Mouse (Mus musculus): ENCODE data around the gene Tspan12. TPM values are rescaled to one million over a fixed set of nuclear protein-coding genes. Genes with fewer than 3 reads are reported as not detected.
"Not testable (repeated sequence)": the region's sequence is repeated elsewhere in the genome, so short reads cannot be mapped to it uniquely, and the experiment has no call there.

Tspan12 gene
- 19.5 and 20.2 TPM in 2 replicates for polyA plus RNA-seq (2015; fragmentation: Nextera tagmentation; extraction: Ambion mirVana)

DNA sequence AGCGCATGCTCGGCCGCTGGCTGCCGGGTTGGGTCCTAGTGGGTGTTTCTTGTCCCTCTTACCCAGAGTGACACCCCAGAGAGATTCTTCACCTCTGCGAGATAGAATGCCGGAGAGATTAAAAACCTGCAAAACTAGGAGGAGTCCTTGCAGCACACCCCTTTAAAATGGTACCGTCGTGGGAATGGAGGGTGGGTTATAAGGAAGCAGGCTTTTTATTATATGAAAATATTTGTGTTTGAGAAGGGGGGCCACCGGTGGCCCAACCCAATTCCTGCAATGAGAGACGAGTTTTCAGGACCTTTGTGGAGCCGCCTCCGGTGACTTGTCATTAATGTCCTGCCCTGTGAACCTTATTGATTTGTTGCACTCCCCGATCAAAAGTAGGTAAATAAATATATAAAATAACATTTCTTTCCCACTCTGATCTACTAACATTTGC is at the start of gene Tspan12:
Gene Tspan12, minus strand, starts transcription at position 172 of the 442 bp plus-strand sequence.
- 4% methylated on average over 13 of the region's 13 CpGs for WGBS (ENCODE audit: insufficient replicate concordance)
- Histone ChIP-seq H3K27me3 (peaks cover 33% of the 10 kb centered on the region), H3K27ac (replicated peaks) (peak within 1 kb of the TSS; percentile 59), H3K4me2 (peak within 1 kb of the TSS; percentile 79), H3K4me1 (replicated peaks) (peaks cover 14% of the 10 kb centered on the region), H3K9me3 (replicated peaks) (no peaks in the 10 kb centered on the region), H3K36me3 (replicated peaks) (no peaks in the 10 kb centered on the region), H3K4me3 (replicated peaks) (peak within 1 kb of the TSS; percentile 65), H3K9ac (peak within 1 kb of the TSS; percentile 49)
- ATAC-seq (ENCODE audit: insufficient read depth) = peak; percentile 24; the same call in 1 of the 2 replicates

GRCm38 (mm10) chr6:21894451-21894850 is 42.1 kb upstream of the Tspan12 start:
- ATAC-seq (ENCODE audit: insufficient read depth) = no peak
- H3K27me3 ChIP-seq = no peaks in the 10 kb centered on the region
- WGBS (ENCODE audit: insufficient replicate concordance) = 46% methylated on average over 7 of the region's 7 CpGs

DNA sequence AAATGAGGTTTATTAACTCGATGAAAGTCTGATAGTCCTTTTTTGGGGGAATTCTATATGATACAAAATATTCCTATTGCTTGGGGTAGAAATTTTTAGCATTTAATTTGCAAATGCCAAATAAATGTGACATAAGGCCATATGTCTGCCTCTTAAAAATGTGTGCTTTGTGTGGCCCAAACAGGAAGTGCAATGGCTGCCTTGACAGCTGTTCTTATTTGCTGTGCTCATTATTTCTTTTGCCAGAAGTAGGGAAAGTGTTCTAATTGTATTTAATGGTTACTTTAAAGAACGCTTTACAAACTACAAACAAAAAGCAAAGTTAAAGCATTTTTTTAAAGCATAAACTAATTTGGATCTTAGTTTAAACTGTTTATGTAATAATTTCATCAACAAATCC is 36.8 kb upstream of the Tspan12 start:
- no peaks in the 10 kb centered on the region for H3K9me3 ChIP-seq (replicated peaks)
- no peak for ATAC-seq (ENCODE audit: insufficient read depth)
- no peak overlapping the region for H3K9ac ChIP-seq
- no peak overlapping the region for H3K27ac ChIP-seq (replicated peaks)
- 59% methylated on average over 2 of the region's 2 CpGs for whole genome bisulfite sequencing (ENCODE audit: insufficient replicate concordance)
- H3K36me3 ChIP-seq (replicated peaks) = no peaks in the 10 kb centered on the region
- no peaks in the 10 kb centered on the region for H3K27me3 ChIP-seq
- no peak overlapping the region for H3K4me2 ChIP-seq
- no peaks in the 10 kb centered on the region for H3K4me1 ChIP-seq (replicated peaks)
- no peak overlapping the region for H3K4me3 ChIP-seq (replicated peaks)

More at GRCm38 (mm10) chr6:21894451-21894850, 42.1 kb upstream of the Tspan12 start:
- no peak overlapping the region for H3K4me2 ChIP-seq
- H3K4me3 ChIP-seq (replicated peaks) = no peak overlapping the region
- H3K9me3 ChIP-seq (replicated peaks) = no peaks in the 10 kb centered on the region
- no peaks in the 10 kb centered on the region for H3K36me3 ChIP-seq (replicated peaks)
- no peaks in the 10 kb centered on the region for H3K4me1 ChIP-seq (replicated peaks)
- H3K9ac ChIP-seq = no peak overlapping the region
- H3K27ac ChIP-seq (replicated peaks) = no peak overlapping the region

GRCm38 (mm10) chr6:21887971-21888370 is 35.7 kb upstream of the Tspan12 start:
- ATAC-seq (ENCODE audit: insufficient read depth); H3K36me3 ChIP-seq (replicated peaks); H3K9ac ChIP-seq: not testable (repeated sequence)

DNA sequence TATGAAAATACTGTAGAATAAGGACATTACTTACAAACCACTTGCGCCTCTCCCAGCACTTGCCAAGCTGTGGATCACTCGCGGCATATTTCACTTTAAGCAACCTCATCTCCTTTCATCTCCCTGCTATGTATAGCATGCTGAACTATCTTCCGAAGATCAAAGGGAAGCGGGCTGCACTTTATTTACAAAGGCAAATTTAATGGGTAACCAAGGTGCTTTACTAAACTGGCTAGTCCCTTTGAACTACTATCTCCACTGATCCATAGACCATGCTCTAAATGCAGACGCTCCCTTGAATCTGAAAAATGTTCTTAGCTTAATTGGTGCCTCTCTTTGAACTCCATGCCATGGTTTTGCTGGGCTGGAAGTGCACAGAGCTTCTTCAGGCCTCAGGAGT is 27.2 kb upstream of the Tspan12 start:
- Histone ChIP-seq H3K9me3 (replicated peaks) (no peaks in the 10 kb centered on the region), H3K4me2 (peak overlapping the region; percentile 7; the same call in 1 of the 2 replicates), H3K36me3 (replicated peaks) (no peaks in the 10 kb centered on the region), H3K27ac (replicated peaks) (no peak overlapping the region), H3K4me1 (replicated peaks) (no peaks in the 10 kb centered on the region), H3K27me3 (no peaks in the 10 kb centered on the region), H3K4me3 (replicated peaks) (no peak overlapping the region), H3K9ac (no peak overlapping the region)
- 63% methylated on average over 6 of the region's 6 CpGs for WGBS (ENCODE audit: insufficient replicate concordance)
- no peak for ATAC-seq (ENCODE audit: insufficient read depth)

More at GRCm38 (mm10) chr6:21887971-21888370, 35.7 kb upstream of the Tspan12 start:
- not testable (repeated sequence) for H3K9me3 ChIP-seq (replicated peaks); H3K27ac ChIP-seq (replicated peaks); H3K27me3 ChIP-seq; H3K4me1 ChIP-seq (replicated peaks); H3K4me3 ChIP-seq (replicated peaks); H3K4me2 ChIP-seq

GRCm38 (mm10) chr6:21867310-21867709 is 15.0 kb upstream of the Tspan12 start:
- Histone ChIP-seq H3K27ac (replicated peaks) (no peak overlapping the region), H3K4me1 (replicated peaks) (no peaks in the 10 kb centered on the region), H3K36me3 (replicated peaks) (no peaks in the 10 kb centered on the region), H3K4me3 (replicated peaks) (no peak overlapping the region), H3K4me2 (no peak overlapping the region), H3K9me3 (replicated peaks) (no peaks in the 10 kb centered on the region), H3K27me3 (no peaks in the 10 kb centered on the region), H3K9ac (no peak overlapping the region)
- ATAC-seq (ENCODE audit: insufficient read depth) = no peak
- WGBS (ENCODE audit: insufficient replicate concordance) = 29% methylated on average over 1 of the region's 1 CpGs

- H3K9me3 ChIP-seq (replicated peaks) = no peaks in the 10 kb centered on the region
- ATAC-seq (ENCODE audit: insufficient read depth) = no peak
- H3K4me2 ChIP-seq = no peak overlapping the region
- H3K27ac ChIP-seq (replicated peaks) = no peak overlapping the region
- WGBS (ENCODE audit: insufficient replicate concordance) = 60% methylated on average over 8 of the region's 8 CpGs
- no peaks in the 10 kb centered on the region for H3K4me1 ChIP-seq (replicated peaks)
- H3K36me3 ChIP-seq (replicated peaks) = no peaks in the 10 kb centered on the region
- no peaks in the 10 kb centered on the region for H3K27me3 ChIP-seq
- H3K9ac ChIP-seq = no peak overlapping the region
- H3K4me3 ChIP-seq (replicated peaks) = no peak overlapping the region
Measured at GRCm38 (mm10) chr6:21864179-21864578, 11.9 kb upstream of the Tspan12 start.

GRCm38 (mm10) chr6:21863561-21863960 is 11.2 kb upstream of the Tspan12 start:
- H3K36me3 ChIP-seq (replicated peaks) = no peaks in the 10 kb centered on the region
- no peaks in the 10 kb centered on the region for H3K9me3 ChIP-seq (replicated peaks)
- H3K4me2 ChIP-seq = no peak overlapping the region
- no peak for ATAC-seq (ENCODE audit: insufficient read depth)
- H3K27ac ChIP-seq (replicated peaks) = no peak overlapping the region
- 3% methylated on average over 1 of the region's 1 CpGs for WGBS (ENCODE audit: insufficient replicate concordance)
- no peak overlapping the region for H3K9ac ChIP-seq
- no peak overlapping the region for H3K4me3 ChIP-seq (replicated peaks)
- no peaks in the 10 kb centered on the region for H3K4me1 ChIP-seq (replicated peaks)
- 0 out of 2 replicates have a peak, but pooled peaks cover 1% of the 10 kb centered on the region for H3K27me3 ChIP-seq

- H3K4me2 ChIP-seq = no peak overlapping the region
- WGBS (ENCODE audit: insufficient replicate concordance) = 58% methylated on average over 2 of the region's 2 CpGs
- H3K9ac ChIP-seq = no peak overlapping the region
- H3K9me3 ChIP-seq (replicated peaks) = no peaks in the 10 kb centered on the region
- no peak overlapping the region for H3K27ac ChIP-seq (replicated peaks)
- no peak for ATAC-seq (ENCODE audit: insufficient read depth)
- peaks cover 11% of the 10 kb centered on the region; the same call in 1 of the 2 replicates for H3K27me3 ChIP-seq
- H3K4me1 ChIP-seq (replicated peaks) = no peaks in the 10 kb centered on the region
- H3K36me3 ChIP-seq (replicated peaks) = no peaks in the 10 kb centered on the region
- no peak overlapping the region for H3K4me3 ChIP-seq (replicated peaks)
Measured at GRCm38 (mm10) chr6:21861316-21861715, 9.0 kb upstream of the Tspan12 start.

GRCm38 (mm10) chr6:21857843-21858242 is 5.5 kb upstream of the Tspan12 start:
- peaks cover 20% of the 10 kb centered on the region; the same call in 1 of the 2 replicates for H3K27me3 ChIP-seq
- no peak for ATAC-seq (ENCODE audit: insufficient read depth)
- no peaks in the 10 kb centered on the region for H3K36me3 ChIP-seq (replicated peaks)
- H3K9ac ChIP-seq = no peak overlapping the region
- H3K4me1 ChIP-seq (replicated peaks) = no peaks in the 10 kb centered on the region
- no peaks in the 10 kb centered on the region for H3K9me3 ChIP-seq (replicated peaks)
- no peak overlapping the region for H3K4me2 ChIP-seq
- H3K27ac ChIP-seq (replicated peaks) = no peak overlapping the region
- no peak overlapping the region for H3K4me3 ChIP-seq (replicated peaks)
- 49% methylated on average over 7 of the region's 7 CpGs for WGBS (ENCODE audit: insufficient replicate concordance)

DNA sequence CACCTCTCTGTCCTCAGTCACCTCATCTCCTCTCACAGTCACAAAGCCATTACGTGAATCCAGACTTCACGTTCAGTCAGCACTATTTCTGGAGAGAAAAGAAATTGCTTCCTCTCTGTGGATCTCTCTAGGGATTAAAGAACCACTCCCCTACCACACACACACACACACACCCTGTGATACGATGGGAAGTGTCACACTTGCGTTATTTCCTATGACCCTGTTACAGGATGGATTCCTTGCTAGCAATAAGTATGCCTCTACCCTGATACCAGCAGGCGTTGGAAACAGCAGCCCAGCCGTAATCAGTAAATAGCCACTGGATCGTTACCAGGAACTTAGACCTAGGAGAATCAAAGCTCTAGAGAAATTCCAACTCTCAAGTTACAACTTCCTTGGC is 3.6 kb upstream of the Tspan12 start:
- Histone ChIP-seq H3K9me3 (replicated peaks) (no peaks in the 10 kb centered on the region), H3K4me2 (no peak overlapping the region), H3K4me3 (replicated peaks) (no peak overlapping the region), H3K27ac (replicated peaks) (no peak overlapping the region), H3K36me3 (replicated peaks) (no peaks in the 10 kb centered on the region), H3K9ac (no peak overlapping the region), H3K4me1 (replicated peaks) (peaks cover 8% of the 10 kb centered on the region), H3K27me3 (peaks cover 39% of the 10 kb centered on the region)
- WGBS (ENCODE audit: insufficient replicate concordance) = 36% methylated on average over 7 of the region's 7 CpGs
- no peak for ATAC-seq (ENCODE audit: insufficient read depth)

DNA sequence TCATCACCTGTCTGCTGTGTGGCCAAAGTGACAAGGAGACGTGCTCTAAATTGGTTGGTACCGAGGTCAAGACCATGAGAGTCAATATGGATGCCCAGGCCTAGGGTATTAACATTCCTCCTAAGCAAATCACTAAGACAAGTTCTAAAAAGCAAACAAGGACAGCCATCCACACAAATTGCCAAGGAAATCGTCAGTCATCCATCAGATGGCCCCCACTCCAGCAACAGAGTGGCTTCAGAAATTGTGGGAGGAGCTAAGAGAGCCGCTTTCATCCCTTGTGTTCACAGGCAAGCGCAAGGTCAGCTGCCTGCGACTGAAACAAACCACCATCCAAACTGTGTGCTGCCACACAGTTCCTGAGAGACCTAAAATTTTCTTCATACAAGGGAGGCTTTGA is 1.0 kb upstream of the Tspan12 start:
- no peaks in the 10 kb centered on the region for H3K9me3 ChIP-seq (replicated peaks)
- H3K4me3 ChIP-seq (replicated peaks) = no peak overlapping the region
- H3K4me1 ChIP-seq (replicated peaks) = peaks cover 14% of the 10 kb centered on the region
- 44% methylated on average over 6 of the region's 6 CpGs for WGBS (ENCODE audit: insufficient replicate concordance)
- H3K27me3 ChIP-seq = peaks cover 40% of the 10 kb centered on the region
- H3K36me3 ChIP-seq (replicated peaks) = no peaks in the 10 kb centered on the region
- no peak overlapping the region for H3K9ac ChIP-seq
- no peak overlapping the region for H3K27ac ChIP-seq (replicated peaks)
- no peak overlapping the region for H3K4me2 ChIP-seq
- no peak for ATAC-seq (ENCODE audit: insufficient read depth)
